Mouse (Mus musculus): Measurements from ENCODE around the gene Reep3. TPM values are rescaled to one million over a fixed set of nuclear protein-coding genes. Genes with fewer than 3 reads are reported as not detected.

Reep3 gene
- polyA plus RNA-seq, 1 experiment from 2014 or later = 36.2 TPM

DNA sequence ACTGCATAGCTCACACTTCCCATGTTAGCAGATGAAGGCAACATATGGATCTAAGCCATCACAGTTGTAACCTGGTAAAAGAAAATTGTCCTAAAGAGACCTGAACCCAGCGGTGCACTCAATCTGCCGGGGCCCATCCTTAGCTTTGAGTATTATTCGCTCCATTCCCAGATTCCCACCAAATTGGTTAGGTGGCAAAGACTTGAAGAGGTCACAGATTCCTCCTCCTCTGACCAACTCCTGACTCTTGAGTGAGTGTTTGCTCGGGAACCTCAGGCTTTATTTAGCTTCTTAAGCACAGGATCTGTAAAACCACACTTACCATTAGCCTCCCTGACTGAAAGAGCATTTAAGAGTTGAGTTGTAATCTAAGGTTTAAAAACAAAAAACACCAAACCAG, 24.1 kb downstream of the Reep3 start:
- Histone ChIP-seq H3K9ac (no peak overlapping the region), H3K4me3 (no peak overlapping the region), H3K27ac (replicated peaks) (no peak overlapping the region), H3K27me3 (no peaks in the 10 kb centered on the region), H3K4me1 (replicated peaks) (peaks cover 9% of the 10 kb centered on the region), H3K9me3 (no peaks in the 10 kb centered on the region), H3K4me2 (no peak overlapping the region), H3K36me3 (no peaks in the 10 kb centered on the region)
- no peak for ATAC-seq (ENCODE audit: low FRiP score, low read depth)
- WGBS = 95% methylated on average over 4 of the region's 4 CpGs

DNA sequence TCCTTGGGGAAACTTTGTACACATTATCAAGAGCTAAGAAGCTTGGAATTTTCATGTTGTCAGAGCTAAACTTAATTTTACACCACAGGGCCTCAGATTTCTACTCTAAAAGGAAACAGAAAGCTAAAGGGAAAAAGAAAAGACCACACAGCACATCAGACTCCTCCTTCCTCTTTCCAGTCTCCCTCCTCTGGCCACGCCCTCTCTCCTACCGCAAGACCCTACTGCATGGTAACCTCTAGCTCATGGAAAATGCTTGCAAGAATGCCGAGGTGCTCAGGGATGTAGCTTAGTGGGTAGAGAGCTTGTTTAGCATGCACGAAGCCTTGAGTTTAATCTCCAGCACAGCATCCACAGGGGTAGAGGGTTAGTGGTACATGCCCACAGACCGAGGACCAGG, 24.9 kb downstream of the Reep3 start:
- H3K4me1 ChIP-seq (replicated peaks) = peaks cover 8% of the 10 kb centered on the region
- H3K27me3 ChIP-seq = no peaks in the 10 kb centered on the region
- 89% methylated on average over 5 of the region's 5 CpGs for WGBS
- H3K4me2 ChIP-seq = no peak overlapping the region
- no peaks in the 10 kb centered on the region for H3K36me3 ChIP-seq
- no peak overlapping the region for H3K4me3 ChIP-seq
- H3K9me3 ChIP-seq = no peaks in the 10 kb centered on the region
- ATAC-seq (ENCODE audit: low FRiP score, low read depth) = no peak
- no peak overlapping the region for H3K27ac ChIP-seq (replicated peaks)
- no peak overlapping the region for H3K9ac ChIP-seq

DNA sequence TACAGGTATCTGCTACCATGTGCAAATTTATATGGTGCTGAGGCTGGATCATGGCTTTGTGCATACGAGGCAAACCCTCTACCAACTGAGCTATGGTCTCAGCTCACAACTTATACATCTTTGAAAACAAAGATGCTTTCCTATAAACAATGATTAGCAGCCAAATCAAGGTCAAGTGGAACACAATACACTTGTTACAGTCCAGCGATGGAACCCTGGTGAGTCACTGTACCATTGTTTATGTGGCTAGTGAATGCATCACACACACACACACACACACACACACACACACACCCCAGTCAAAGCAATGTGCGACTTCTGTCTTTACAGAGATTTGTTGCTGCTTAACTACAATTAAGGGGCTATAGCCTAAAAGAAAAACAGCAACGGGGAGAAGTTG, 25.4 kb downstream of the Reep3 start:
- Histone ChIP-seq H3K4me2 (no peak overlapping the region), H3K4me3 (no peak overlapping the region), H3K9me3 (no peaks in the 10 kb centered on the region), H3K4me1 (replicated peaks) (peaks cover 6% of the 10 kb centered on the region), H3K36me3 (no peaks in the 10 kb centered on the region), H3K9ac (no peak overlapping the region), H3K27me3 (no peaks in the 10 kb centered on the region), H3K27ac (replicated peaks) (no peak overlapping the region)
- ATAC-seq (ENCODE audit: low FRiP score, low read depth) = no peak
- WGBS = 69% methylated on average over 4 of the region's 4 CpGs

DNA sequence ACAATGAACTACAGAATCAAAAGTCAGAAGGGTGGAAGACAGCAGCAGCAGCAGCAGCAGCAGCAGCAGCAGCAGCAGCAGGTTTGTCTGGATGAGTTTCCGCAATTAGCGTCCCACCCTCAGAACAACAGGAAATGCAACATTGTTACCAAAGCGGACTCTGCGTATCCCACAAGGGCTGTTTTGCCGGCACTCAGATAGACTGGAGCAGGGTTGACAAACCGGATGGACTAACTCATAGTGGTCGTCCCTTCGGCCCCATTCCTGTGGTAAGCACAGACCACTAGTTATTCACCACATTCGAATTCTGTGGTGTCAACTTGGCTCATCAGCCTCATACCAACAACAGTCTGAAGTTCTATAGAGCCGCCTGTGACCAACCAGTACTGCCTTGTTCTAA, 27.7 kb downstream of the Reep3 start:
- WGBS = 96% methylated on average over 10 of the region's 10 CpGs

DNA sequence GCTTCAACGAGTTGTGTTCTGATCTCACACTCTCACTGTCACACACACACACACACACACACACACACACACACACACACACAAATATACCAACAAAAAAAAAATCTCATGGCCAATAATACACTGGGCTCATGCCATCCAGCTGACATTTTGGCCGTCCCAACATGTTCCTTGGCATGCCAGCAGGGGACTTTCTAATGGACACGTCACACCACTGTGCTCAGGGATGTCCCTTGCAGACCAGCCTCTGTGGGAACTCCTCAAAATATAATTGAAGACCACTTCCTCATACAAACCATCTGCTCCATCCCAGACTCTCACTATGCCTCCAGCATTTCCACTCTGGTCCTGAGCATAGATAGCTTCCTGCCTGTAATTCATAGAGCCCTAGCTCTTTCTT, 30.3 kb downstream of the Reep3 start:
- no peaks in the 10 kb centered on the region for H3K27me3 ChIP-seq
- no peaks in the 10 kb centered on the region for H3K9me3 ChIP-seq
- peaks cover 24% of the 10 kb centered on the region for H3K4me1 ChIP-seq (replicated peaks)
- no peak overlapping the region for H3K4me2 ChIP-seq
- no peak overlapping the region for H3K4me3 ChIP-seq
- no peak overlapping the region for H3K9ac ChIP-seq
- 46% methylated on average over 3 of the region's 3 CpGs for WGBS
- H3K27ac ChIP-seq (replicated peaks) = 0 out of 2 replicates have a peak overlapping the region, but pooled peaks have one; percentile 14
- H3K36me3 ChIP-seq = no peaks in the 10 kb centered on the region
- ATAC-seq (ENCODE audit: low FRiP score, low read depth) = no peak

More for the DNA sequence above, 27.7 kb downstream of the Reep3 start:
- ATAC-seq (ENCODE audit: low FRiP score, low read depth) = no peak
- Histone ChIP-seq H3K4me3 (no peak overlapping the region), H3K9ac (no peak overlapping the region), H3K4me1 (replicated peaks) (peaks cover 14% of the 10 kb centered on the region), H3K9me3 (no peaks in the 10 kb centered on the region), H3K27ac (replicated peaks) (no peak overlapping the region), H3K4me2 (no peak overlapping the region), H3K36me3 (no peaks in the 10 kb centered on the region), H3K27me3 (no peaks in the 10 kb centered on the region)

DNA sequence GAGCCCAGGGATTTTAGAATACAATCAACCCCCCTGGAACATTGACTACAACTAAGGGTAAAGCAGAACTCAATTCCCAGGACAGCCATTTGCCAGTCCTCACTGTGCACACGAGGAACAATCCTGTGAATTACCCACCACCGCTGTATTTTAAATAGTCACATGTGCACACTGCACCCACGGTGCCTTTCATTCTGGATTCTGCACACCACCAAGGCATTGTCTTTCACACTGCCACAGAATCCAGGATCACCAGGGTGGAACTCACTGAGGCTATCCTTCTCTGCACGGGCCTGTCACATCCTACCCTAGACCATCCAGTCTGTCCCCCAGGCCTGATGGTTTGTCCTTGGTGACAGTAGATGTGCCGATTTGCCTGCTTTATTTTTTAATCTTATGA, 30.8 kb downstream of the Reep3 start:
- Histone ChIP-seq H3K9me3 (no peaks in the 10 kb centered on the region), H3K9ac (no peak overlapping the region)
- WGBS = 22% methylated on average over 5 of the region's 5 CpGs

DNA sequence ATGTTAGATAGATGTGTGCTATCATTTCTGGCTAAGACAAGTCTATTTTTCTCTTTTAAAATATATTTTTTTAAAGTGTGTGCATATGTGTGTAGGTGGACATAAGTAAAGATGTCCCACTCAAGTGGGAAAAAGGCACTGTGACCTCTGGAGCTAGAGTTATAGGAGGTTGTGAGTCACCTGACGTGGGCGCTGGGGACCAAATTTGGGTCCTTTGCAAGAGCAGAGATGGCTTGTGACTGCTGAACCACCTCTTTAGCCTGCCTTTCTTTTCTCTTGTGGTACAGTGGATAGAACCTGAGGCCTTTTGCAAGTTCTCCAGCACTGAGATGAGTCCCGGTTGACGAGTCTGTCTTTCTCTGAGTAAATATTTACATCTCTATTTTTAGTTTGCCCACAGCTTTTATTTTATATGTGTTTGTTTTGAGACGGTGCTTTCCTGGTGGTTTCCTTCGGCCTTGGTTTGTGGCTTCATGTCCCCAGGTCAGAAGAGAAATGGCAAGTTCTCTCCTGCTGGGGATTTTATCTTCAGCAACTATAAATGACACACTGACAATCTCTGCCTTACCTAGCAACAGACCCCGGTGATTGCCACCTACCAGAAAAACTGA, 31.4 kb downstream of the Reep3 start:
- H3K4me2 ChIP-seq = no peak overlapping the region
- no peak overlapping the region for H3K4me3 ChIP-seq
- H3K9ac ChIP-seq = no peak overlapping the region
- no peak for ATAC-seq (ENCODE audit: low FRiP score, low read depth)
- no peaks in the 10 kb centered on the region for H3K9me3 ChIP-seq
- peaks cover 28% of the 10 kb centered on the region for H3K4me1 ChIP-seq (replicated peaks)
- no peaks in the 10 kb centered on the region for H3K27me3 ChIP-seq
- H3K27ac ChIP-seq (replicated peaks) = no peak overlapping the region
- WGBS = 70% methylated on average over 7 of the region's 7 CpGs
- no peaks in the 10 kb centered on the region for H3K36me3 ChIP-seq

More for the DNA sequence above, 30.8 kb downstream of the Reep3 start:
- peaks cover 28% of the 10 kb centered on the region for H3K4me1 ChIP-seq (replicated peaks)
- peak overlapping the region; percentile 18; the same call in 1 of the 2 replicates for H3K27ac ChIP-seq (replicated peaks)
- 0 out of 2 replicates have a peak, but pooled peaks have one; percentile 52 for ATAC-seq (ENCODE audit: low FRiP score, low read depth)
- no peaks in the 10 kb centered on the region for H3K27me3 ChIP-seq
- no peaks in the 10 kb centered on the region for H3K36me3 ChIP-seq
- no peak overlapping the region for H3K4me3 ChIP-seq
- H3K4me2 ChIP-seq = no peak overlapping the region

DNA sequence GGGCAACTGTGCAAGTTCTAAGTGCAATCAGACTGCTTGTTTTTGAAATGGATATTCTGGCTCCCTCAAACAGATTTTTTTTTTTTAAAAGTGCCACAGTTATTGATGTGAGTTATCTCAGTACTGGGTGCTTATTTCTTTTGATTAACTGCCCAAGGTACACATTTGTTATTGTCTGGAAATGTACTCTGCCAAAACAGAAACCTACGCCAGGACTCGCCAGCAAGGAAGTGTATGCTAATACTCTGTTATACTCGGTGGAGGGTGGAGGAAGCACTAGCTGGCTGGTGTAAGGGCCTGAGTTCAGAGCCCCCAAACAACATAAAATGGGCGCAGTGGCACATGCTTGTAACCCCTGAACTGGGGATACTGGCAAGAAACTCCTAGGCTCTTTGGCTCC, 34.9 kb downstream of the Reep3 start:
- Histone ChIP-seq H3K9ac (no peak overlapping the region), H3K4me3 (no peak overlapping the region), H3K27ac (replicated peaks) (peak overlapping the region; percentile 69), H3K27me3 (no peaks in the 10 kb centered on the region), H3K9me3 (no peaks in the 10 kb centered on the region), H3K4me1 (replicated peaks) (peaks cover 43% of the 10 kb centered on the region), H3K4me2 (peak overlapping the region; percentile 22; the same call in 1 of the 2 replicates), H3K36me3 (no peaks in the 10 kb centered on the region)
- ATAC-seq (ENCODE audit: low FRiP score, low read depth) = no peak; the same call in 1 of the 2 replicates
- 54% methylated on average over 4 of the region's 4 CpGs for WGBS

DNA sequence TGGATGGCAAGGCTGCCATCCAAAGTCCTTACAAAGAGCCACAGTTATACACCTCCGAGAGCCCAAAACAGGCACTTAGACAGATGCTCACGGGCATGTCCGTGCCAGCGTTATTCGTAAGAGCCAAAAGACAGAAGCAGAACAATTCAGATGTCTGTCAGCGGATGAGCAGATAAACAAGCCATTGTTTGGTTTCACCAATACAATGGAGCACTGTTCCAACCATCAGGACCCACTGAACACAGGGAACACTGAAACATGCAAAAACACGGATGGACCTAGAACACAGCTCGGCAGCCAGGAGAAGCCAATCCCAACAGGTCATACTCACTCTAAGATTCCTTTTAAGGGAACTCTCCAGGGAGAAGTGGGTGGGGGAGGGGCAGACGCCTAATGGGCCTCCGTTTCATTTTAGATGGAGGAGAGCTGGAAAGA, 35.4 kb downstream of the Reep3 start:
- peaks cover 43% of the 10 kb centered on the region for H3K4me1 ChIP-seq (replicated peaks)
- H3K36me3 ChIP-seq = no peaks in the 10 kb centered on the region
- no peaks in the 10 kb centered on the region for H3K27me3 ChIP-seq
- peak; percentile 36; the same call in 1 of the 2 replicates for ATAC-seq (ENCODE audit: low FRiP score, low read depth)
- H3K27ac ChIP-seq (replicated peaks) = peak overlapping the region; percentile 69
- peak overlapping the region; percentile 22; the same call in 1 of the 2 replicates for H3K4me2 ChIP-seq
- no peaks in the 10 kb centered on the region for H3K9me3 ChIP-seq
- no peak overlapping the region for H3K4me3 ChIP-seq
- no peak overlapping the region for H3K9ac ChIP-seq
- WGBS = 13% methylated on average over 10 of the region's 10 CpGs

DNA sequence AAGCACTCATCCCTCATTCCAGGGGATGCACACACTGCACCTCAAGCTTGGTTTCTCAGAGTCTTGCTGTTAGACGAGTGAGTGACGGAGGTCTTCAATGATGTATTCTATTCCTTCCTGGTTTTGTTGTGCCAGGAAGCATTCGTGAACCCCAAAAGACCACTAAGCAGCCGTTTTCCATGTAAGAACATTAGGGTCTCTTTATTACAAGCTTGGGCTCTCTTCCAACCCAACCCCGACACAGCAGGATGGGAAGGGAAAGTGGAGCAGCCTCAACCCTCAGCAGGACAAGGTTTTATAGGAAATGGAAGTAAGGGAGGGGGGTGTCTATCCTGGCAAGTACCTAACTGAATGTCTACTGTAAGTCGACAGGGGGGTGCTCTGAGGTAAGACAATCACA, 38.0 kb downstream of the Reep3 start:
- H3K9me3 ChIP-seq = no peaks in the 10 kb centered on the region
- H3K9ac ChIP-seq = no peak overlapping the region
- ATAC-seq (ENCODE audit: low FRiP score, low read depth) = no peak
- H3K4me3 ChIP-seq = no peak overlapping the region
- peaks cover 38% of the 10 kb centered on the region for H3K4me1 ChIP-seq (replicated peaks)
- H3K27me3 ChIP-seq = no peaks in the 10 kb centered on the region
- no peak overlapping the region for H3K4me2 ChIP-seq
- H3K27ac ChIP-seq (replicated peaks) = peak overlapping the region; percentile 41
- no peaks in the 10 kb centered on the region for H3K36me3 ChIP-seq
- WGBS = 51% methylated on average over 6 of the region's 6 CpGs

DNA sequence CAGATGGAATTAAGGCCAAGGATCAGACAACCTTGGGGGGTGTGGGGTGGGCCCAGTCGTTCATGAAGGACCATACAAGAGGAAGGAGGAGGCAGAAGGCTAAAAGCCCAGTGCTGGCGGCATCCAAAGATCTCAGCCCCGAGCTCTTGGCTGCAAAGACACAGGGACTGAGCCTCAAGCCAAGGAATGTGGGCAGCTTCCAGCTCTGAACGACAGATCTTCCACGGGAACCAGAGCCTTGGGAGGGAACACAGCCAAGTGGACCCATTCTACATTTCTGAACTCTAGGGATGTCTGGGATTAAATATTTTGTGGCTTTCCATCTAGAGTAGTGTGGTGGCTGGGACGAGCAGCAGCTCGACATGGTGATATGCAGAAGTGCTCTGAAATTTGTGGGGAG, 38.4 kb downstream of the Reep3 start:
- peak; percentile 46 for ATAC-seq (ENCODE audit: low FRiP score, low read depth)
- Histone ChIP-seq H3K9ac (no peak overlapping the region), H3K4me1 (replicated peaks) (peaks cover 41% of the 10 kb centered on the region), H3K36me3 (no peaks in the 10 kb centered on the region), H3K27me3 (no peaks in the 10 kb centered on the region), H3K4me2 (no peak overlapping the region), H3K9me3 (no peaks in the 10 kb centered on the region), H3K4me3 (no peak overlapping the region), H3K27ac (replicated peaks) (peak overlapping the region; percentile 41)
- WGBS = 51% methylated on average over 7 of the region's 7 CpGs

DNA sequence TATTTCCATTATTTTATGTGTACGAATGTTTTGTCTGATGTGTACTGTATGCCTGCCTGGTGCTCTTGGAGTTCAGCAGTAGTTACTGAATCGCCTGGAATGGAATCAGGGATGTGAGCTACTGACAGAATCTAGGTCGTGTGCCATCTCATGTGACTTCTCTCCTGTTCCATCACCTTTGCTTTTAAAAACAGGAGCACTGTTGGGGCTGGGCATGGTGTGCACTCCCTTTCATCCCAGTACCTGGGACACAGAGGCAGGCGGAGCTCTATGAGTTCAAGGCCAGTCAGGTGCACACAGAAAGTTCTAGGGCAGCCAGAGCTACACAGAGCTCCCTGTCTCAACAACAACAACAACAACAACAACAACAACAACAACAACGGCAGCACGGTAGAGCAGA, 39.0 kb downstream of the Reep3 start:
- H3K9me3 ChIP-seq = no peaks in the 10 kb centered on the region
- peaks cover 44% of the 10 kb centered on the region for H3K4me1 ChIP-seq (replicated peaks)
- no peaks in the 10 kb centered on the region for H3K27me3 ChIP-seq
- WGBS = 95% methylated on average over 6 of the region's 6 CpGs
- no peaks in the 10 kb centered on the region for H3K36me3 ChIP-seq
- no peak overlapping the region for H3K4me3 ChIP-seq
- H3K27ac ChIP-seq (replicated peaks) = peak overlapping the region; percentile 41
- H3K9ac ChIP-seq = no peak overlapping the region
- no peak overlapping the region for H3K4me2 ChIP-seq
- no peak for ATAC-seq (ENCODE audit: low FRiP score, low read depth)

DNA sequence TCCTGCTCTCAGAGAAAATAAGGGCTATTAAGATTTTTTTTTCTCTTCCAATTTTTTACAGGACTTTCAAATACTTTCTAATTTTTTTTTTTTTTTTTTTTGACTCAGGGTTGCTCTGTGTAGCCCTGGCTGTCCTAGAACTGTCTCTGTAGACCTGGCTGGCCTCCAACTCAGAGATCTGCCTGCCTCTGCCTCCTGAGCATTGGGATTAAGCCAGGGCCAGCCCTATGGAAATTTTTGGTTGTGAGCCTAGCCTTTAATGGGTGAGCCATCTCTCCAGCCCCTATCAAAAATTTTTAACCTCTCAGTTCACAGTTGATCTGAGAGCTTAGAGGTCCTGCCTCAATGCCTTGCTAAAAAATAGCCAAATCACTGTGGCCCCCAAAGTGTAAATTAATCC, 39.5 kb downstream of the Reep3 start:
- H3K4me1 ChIP-seq (replicated peaks) = peaks cover 42% of the 10 kb centered on the region
- H3K36me3 ChIP-seq = no peaks in the 10 kb centered on the region
- 0 out of 2 replicates have a peak overlapping the region, but pooled peaks have one; percentile 37 for H3K27ac ChIP-seq (replicated peaks)
- no peak overlapping the region for H3K4me2 ChIP-seq
- no peaks in the 10 kb centered on the region for H3K9me3 ChIP-seq
- no peak for ATAC-seq (ENCODE audit: low FRiP score, low read depth)
- H3K27me3 ChIP-seq = no peaks in the 10 kb centered on the region
- no peak overlapping the region for H3K4me3 ChIP-seq
- H3K9ac ChIP-seq = no peak overlapping the region
